Comparison of ENCODE assay signal across 26 mouse cellular contexts in genomic region chr12:56529931-56530330, GRCm38 (mm10). TPM values are rescaled to one million over a fixed set of nuclear protein-coding genes. Genes with fewer than 3 reads are reported as not detected.
DNase-seq lines count a peak whose midpoint lies in the region; ATAC-seq lines count a peak whose summit lies in the region.
"Had no signal": no experiment of that assay in that cellular context is flagged by ENCODE, and none has a peak within 500 bp of the region (broad histone marks: within the 10 kb centered on the region; RNA-seq: fewer than 3 reads in every experiment).

No protein-coding gene starts in this region.

- H3K9ac ChIP-seq in lung, embryonic 15.5 days: peak overlapping the region; percentile 53
- H3K9ac ChIP-seq in forebrain, embryonic 11.5 days (ENCODE audit: low read length): no peak overlapping the region; the same call in 1 of the 2 replicates
- H3K9ac ChIP-seq in limb, embryonic 11.5 days (ENCODE audit: low read length): no peak overlapping the region
- H3K9ac ChIP-seq: heart, embryonic 13.5 days; liver, postnatal 0 days had no signal

- peaks cover 92% of the 10 kb centered on the region for H3K27me3 ChIP-seq in lung, embryonic 15.5 days
- H3K27me3 ChIP-seq in forebrain, embryonic 11.5 days (ENCODE audit: control insufficient read depth, insufficient read depth, low read length): peaks cover 90% of the 10 kb centered on the region
- H3K27me3 ChIP-seq in limb, embryonic 11.5 days (ENCODE audit: control insufficient read depth, insufficient read depth, low read length): peaks cover 87% of the 10 kb centered on the region

- no peaks in the 10 kb centered on the region for H3K36me3 ChIP-seq in lung, embryonic 15.5 days
- no peaks in the 10 kb centered on the region; the same call in 1 of the 2 replicates for H3K36me3 ChIP-seq in forebrain, embryonic 11.5 days (ENCODE audit: control insufficient read depth, insufficient read depth, low read length)
- H3K36me3 ChIP-seq in limb, embryonic 11.5 days (ENCODE audit: control insufficient read depth, insufficient read depth, low read length): no peaks in the 10 kb centered on the region
- H3K36me3 ChIP-seq: heart, embryonic 13.5 days had no signal

- peak; percentile 29 for DNase-seq in embryo, embryonic 9.5 days (ENCODE audit: extremely low spot score)
- no peak for DNase-seq in embryo, embryonic 10 days (ENCODE audit: low spot score)
- no peak for DNase-seq in lung, postnatal 14 days
- DNase-seq in forebrain, embryonic 11.5 days (ENCODE audit: low spot score): no peak
- DNase-seq in limb, embryonic 11.5 days (ENCODE audit: low spot score): peak; percentile 46
- no peak for DNase-seq in thymus, postnatal 4 days
- no peak for DNase-seq in kidney, postnatal 25 days
- DNase-seq: adrenal gland, postnatal 10 days; cerebellum, adult 9-11 months; gastrocnemius, postnatal 10 days; kidney, adult 11 months; kidney, postnatal 10 days; layer of hippocampus, postnatal 36 days; liver, postnatal 0 days; retina, postnatal 1 day; right cerebral cortex, postnatal 4 days; thymus, adult 2 months had no signal

- no peaks in the 10 kb centered on the region for H3K9me3 ChIP-seq in lung, embryonic 15.5 days
- no peaks in the 10 kb centered on the region for H3K9me3 ChIP-seq in forebrain, embryonic 11.5 days (ENCODE audit: control insufficient read depth, low read length)
- no peaks in the 10 kb centered on the region for H3K9me3 ChIP-seq in limb, embryonic 11.5 days (ENCODE audit: control insufficient read depth, low read length)
- H3K9me3 ChIP-seq: heart, embryonic 13.5 days had no signal

- peak overlapping the region; percentile 53 for H3K4me3 ChIP-seq in lung, embryonic 15.5 days
- H3K4me3 ChIP-seq in forebrain, embryonic 11.5 days (ENCODE audit: low read depth, low read length): no peak overlapping the region
- H3K4me3 ChIP-seq in limb, embryonic 11.5 days (ENCODE audit: low read depth, low read length): no peak overlapping the region
- H3K4me3 ChIP-seq: erythroblast, embryonic 14.5 days; layer of hippocampus, adult 2 months had no signal

- under 1% methylated on average over 3 of the region's 3 CpGs for WGBS in lung, embryonic 15.5 days
- WGBS in forebrain, embryonic 11.5 days: 2% methylated on average over 3 of the region's 3 CpGs
- WGBS in limb, embryonic 11.5 days: 0% methylated on average over 3 of the region's 3 CpGs

- H3K27ac ChIP-seq in lung, embryonic 15.5 days: peak overlapping the region; percentile 93
- no peak overlapping the region for H3K27ac ChIP-seq in forebrain, embryonic 11.5 days (ENCODE audit: low read depth, low read length)
- no peak overlapping the region for H3K27ac ChIP-seq in limb, embryonic 11.5 days (replicated peaks; ENCODE audit: low read depth, low read length)
- H3K27ac ChIP-seq: heart, embryonic 13.5 days; layer of hippocampus, adult 2 months had no signal

- no peak for ATAC-seq in lung, embryonic 15.5 days (ENCODE audit: borderline replicate concordance, extremely low read depth, low FRiP score, low TSS enrichment)
- ATAC-seq in forebrain, embryonic 11.5 days (replicated peaks; ENCODE audit: low FRiP score): no peak
- no peak for ATAC-seq in limb, embryonic 11.5 days (ENCODE audit: insufficient number of reproducible peaks, low FRiP score, low TSS enrichment, low read depth)
- ATAC-seq: activated CD4-positive, CD25-positive, alpha-beta regulatory T cell, adult 4 months; CD4-positive, CD25-positive, alpha-beta regulatory T cell, adult 4 months; hindbrain, embryonic 16.5 days; liver, postnatal 0 days; Patski had no signal

- H3K4me2 ChIP-seq in lung, embryonic 15.5 days: peak overlapping the region; percentile 56
- H3K4me2 ChIP-seq in forebrain, embryonic 11.5 days (ENCODE audit: low read depth, low read length, severe bottlenecking): peak overlapping the region; percentile 13
- H3K4me2 ChIP-seq in limb, embryonic 11.5 days (ENCODE audit: low read depth, severe bottlenecking): no peak overlapping the region
- H3K4me2 ChIP-seq: heart, embryonic 13.5 days had no signal

- peaks cover 4% of the 10 kb centered on the region; the same call in 1 of the 2 replicates for H3K4me1 ChIP-seq in lung, embryonic 15.5 days
- H3K4me1 ChIP-seq in forebrain, embryonic 11.5 days (replicated peaks; ENCODE audit: control insufficient read depth, insufficient read depth, low read length): no peaks in the 10 kb centered on the region
- H3K4me1 ChIP-seq in limb, embryonic 11.5 days (ENCODE audit: control insufficient read depth, insufficient read depth, low read length): peaks cover 8% of the 10 kb centered on the region; the same call in 1 of the 2 replicates

RNA-seq across cellular contexts. Expression of gene Nkx2-1, which starts 6.8 kb away (rescaled TPM):
- 84.7 and 87.6 TPM in 2 replicates for polyA plus RNA-seq in lung, embryonic 15.5 days (2015; fragmentation: Nextera tagmentation; extraction: Ambion mirVana)
- 36.6 and 45.7 TPM in 2 replicates for polyA plus RNA-seq in forebrain, embryonic 11.5 days (2014; fragmentation: Nextera tagmentation; extraction: Ambion mirVana)
- polyA plus RNA-seq in limb, embryonic 11.5 days (2014; fragmentation: Nextera tagmentation; extraction: Ambion mirVana): not detected in 2 replicates
- polyA plus RNA-seq: activated CD4-positive, CD25-positive, alpha-beta regulatory T cell, adult 4 months; CD4-positive, CD25-positive, alpha-beta regulatory T cell, adult 4 months; erythroblast, embryonic 14.5 days; hindbrain, embryonic 16.5 days; liver, postnatal 0 days; Patski; stomach, embryonic 16.5 days had no signal

Comparison
In these comparisons a context has a peak if more than half of its experiments do, and no peak if none do; other contexts are left out.
1. DNase-seq: peak in embryo, embryonic 9.5 days (single experiment) and limb, embryonic 11.5 days (single experiment); none in embryo, embryonic 10 days (single experiment), lung, postnatal 14 days (single experiment), forebrain, embryonic 11.5 days (single experiment), thymus, postnatal 4 days (single experiment) and kidney, postnatal 25 days (0 of 2).
2. RNA of gene Nkx2-1, which starts 6.8 kb away (polyA plus RNA-seq): 84.7 to 87.6 TPM in lung, embryonic 15.5 days and 36.6 to 45.7 TPM in forebrain, embryonic 11.5 days; not detected in limb, embryonic 11.5 days; every median in the first group is over 10 times any median in the second.